Mouse (Mus musculus) MEL (cell line): ENCODE results near the gene Wscd1.

Source experiments
- CHD2 ChIP-seq: IDR thresholded peaks from 2 replicates; pipeline ENCODE4 v1.6.1; 2011; ENCODE audit warnings: low read length, improper control_type of control experiment
- CTCF ChIP-seq, 3 experiments: IDR thresholded peaks in 2 of 3; conservative IDR thresholded peaks in 1 of 3; 2 replicates each; pipeline ENCODE4 v1.5.1; 2011 to 2012; ENCODE audit warnings: low read length in 3 of 3, low read depth in 2 of 3, mild to moderate bottlenecking in 2 of 3, improper control_type of control experiment in 1 of 3, inconsistent platforms in 1 of 3, mixed read lengths in 1 of 3, moderate library complexity in 1 of 3; ENCODE audit not compliant: control insufficient read depth in 1 of 3, insufficient read depth in 1 of 3, poor library complexity in 1 of 3, severe bottlenecking in 1 of 3
- EP300 ChIP-seq, 2 experiments: IDR thresholded peaks; 2 replicates each; pipeline ENCODE4 v1.6.1; 2011; ENCODE audit warnings: improper control_type of control experiment in 2 of 2, low read length in 2 of 2, low read depth in 1 of 2, mild to moderate bottlenecking in 1 of 2
- KAT2A ChIP-seq: conservative IDR thresholded peaks from 2 replicates; pipeline ENCODE4 v1.6.1; 2012; ENCODE audit warnings: low read depth, low read length, improper control_type of control experiment, inconsistent platforms
- MAX ChIP-seq: IDR thresholded peaks from 2 replicates; pipeline ENCODE4 v1.6.1; 2011; ENCODE audit warnings: low read length, improper control_type of control experiment
- NELFE ChIP-seq: IDR thresholded peaks from 2 replicates; pipeline ENCODE4 v1.6.1; 2011; ENCODE audit warnings: low read depth, low read length, improper control_type of control experiment
- POLR2A ChIP-seq, 2 experiments: IDR thresholded peaks; 2 replicates each; pipeline ENCODE4 v1.6.1; 2011 to 2012; ENCODE audit warnings: low read length in 2 of 2, mild to moderate bottlenecking in 2 of 2, control low read depth in 1 of 2, improper control_type of control experiment in 1 of 2, low read depth in 1 of 2, moderate library complexity in 1 of 2; ENCODE audit not compliant: control insufficient read depth in 1 of 2, insufficient read depth in 1 of 2, poor library complexity in 1 of 2
- RAD21 ChIP-seq: IDR thresholded peaks from 2 replicates; pipeline ENCODE4 v1.6.1; 2011; ENCODE audit warnings: mild to moderate bottlenecking, low read depth, low read length, improper control_type of control experiment
- RCOR1 ChIP-seq: IDR thresholded peaks from 2 replicates; pipeline ENCODE4 v1.6.1; 2012; ENCODE audit warnings: low read depth, mild to moderate bottlenecking, inconsistent platforms, low read length, improper control_type of control experiment
- UBTF ChIP-seq: IDR thresholded peaks from 2 replicates; pipeline ENCODE4 v1.6.1; 2012; ENCODE audit warnings: low read depth, mild to moderate bottlenecking, inconsistent platforms, low read length, improper control_type of control experiment, moderate library complexity, borderline replicate concordance; ENCODE audit not compliant: insufficient read depth
- USF1 ChIP-seq: IDR thresholded peaks from 2 replicates; pipeline ENCODE4 v1.6.1; 2014; ENCODE audit warnings: low read depth, mild to moderate bottlenecking, inconsistent platforms, low read length, improper control_type of control experiment, moderate library complexity
- ZMIZ1 ChIP-seq: IDR thresholded peaks from 2 replicates; pipeline ENCODE4 v1.6.1; 2012; ENCODE audit warnings: low read depth, mild to moderate bottlenecking, inconsistent platforms, low read length, improper control_type of control experiment, moderate library complexity

GRCm38 (mm10) chr11:71772056-71772455 lies 22.3 kb downstream of the Wscd1 start:
- TF ChIP-seq CTCF (IDR thresholded peaks at IDR 0.05 in 2 of 3, conservative IDR thresholded peaks at IDR 0.05 in 1 of 3; ENCODE audit: control insufficient read depth in 1 of 3, insufficient read depth in 1 of 3, low read depth in 2 of 3, low read length in 3 of 3, poor library complexity in 1 of 3, severe bottlenecking in 1 of 3) (no peak), RCOR1 (no peak), KAT2A (no peak), USF1 (no peak), MAX (no peak), UBTF (no peak), RAD21 (no peak), ZMIZ1 (no peak), CHD2 (no peak), POLR2A (IDR thresholded peaks at IDR 0.05; ENCODE audit: control insufficient read depth in 1 of 2, insufficient read depth in 1 of 2, low read depth in 1 of 2, low read length in 2 of 2, poor library complexity in 1 of 2) (no peak), EP300 (IDR thresholded peaks at IDR 0.05; ENCODE audit: low read depth in 1 of 2, low read length in 2 of 2) (no peak), NELFE (no peak)
